Mouse (Mus musculus) midbrain, embryonic 15.5 days (tissue): Measurements from ENCODE around the gene Phactr1. TPM values are rescaled to one million over a fixed set of nuclear protein-coding genes. Genes with fewer than 3 reads are reported as not detected.

ENCODE experiments used
- ATAC-seq: fragments of 200-750 bp; cut with Nextera tagmentation; replicated peaks from 2 replicates; pipeline ENCODE4 v1.8.0; 2017; ENCODE audit warnings: moderate TSS enrichment
- H3K27ac ChIP-seq: fragments of 300-500 bp; sonication (generic); 2 replicates; pipeline ENCODE4 v1.5.1; 2015; ENCODE audit warnings: mild to moderate bottlenecking, inconsistent platforms
- H3K27me3 ChIP-seq: fragments of 300-500 bp; sonication (generic); replicated peaks from 2 replicates; pipeline ENCODE4 v1.6.1; 2015; ENCODE audit warnings: inconsistent platforms
- H3K36me3 ChIP-seq: fragments of 300-500 bp; sonication (generic); replicated peaks from 2 replicates; pipeline ENCODE4 v1.6.1; 2015; ENCODE audit warnings: inconsistent platforms
- H3K4me1 ChIP-seq: fragments of 300-500 bp; sonication (generic); 2 replicates; pipeline ENCODE4 v1.6.1; 2015; ENCODE audit warnings: inconsistent platforms
- H3K4me2 ChIP-seq: fragments of 300-500 bp; sonication (generic); 2 replicates; pipeline ENCODE4 v1.6.1; 2015; ENCODE audit warnings: inconsistent platforms, mild to moderate bottlenecking, moderate library complexity
- H3K4me3 ChIP-seq: fragments of 300-500 bp; sonication (generic); 2 replicates; pipeline ENCODE4 v1.5.1; 2015; ENCODE audit warnings: mild to moderate bottlenecking, inconsistent platforms
- H3K9ac ChIP-seq: fragments of 300-500 bp; sonication (generic); 2 replicates; pipeline ENCODE4 v1.6.1; 2015; ENCODE audit warnings: mild to moderate bottlenecking, inconsistent platforms
- H3K9me3 ChIP-seq: fragments of 300-500 bp; sonication (generic); 2 replicates; pipeline ENCODE4 v1.6.1; 2016; ENCODE audit warnings: inconsistent platforms
- WGBS: fragments of 180-500 bp; shearing (Covaris S2); methylation state at CpG from one replicate; pipeline ENCODE4 v1.1.7; 2015; ENCODE audit warnings: mixed read lengths; 5-methylcytosine and 5-hydroxymethylcytosine counted together
- polyA plus RNA-seq: library from polyadenylated mRNA; unstranded; fragments of >200 nt; fragmentation: Nextera tagmentation; extraction: Ambion mirVana; gene quantifications from 2 replicates; pipeline ENCODE4 v1.2.1, GENCODE M21; 2015

Phactr1 gene
- polyA plus RNA-seq, 1 experiment from 2014 or later: 62.1 TPM

DNA sequence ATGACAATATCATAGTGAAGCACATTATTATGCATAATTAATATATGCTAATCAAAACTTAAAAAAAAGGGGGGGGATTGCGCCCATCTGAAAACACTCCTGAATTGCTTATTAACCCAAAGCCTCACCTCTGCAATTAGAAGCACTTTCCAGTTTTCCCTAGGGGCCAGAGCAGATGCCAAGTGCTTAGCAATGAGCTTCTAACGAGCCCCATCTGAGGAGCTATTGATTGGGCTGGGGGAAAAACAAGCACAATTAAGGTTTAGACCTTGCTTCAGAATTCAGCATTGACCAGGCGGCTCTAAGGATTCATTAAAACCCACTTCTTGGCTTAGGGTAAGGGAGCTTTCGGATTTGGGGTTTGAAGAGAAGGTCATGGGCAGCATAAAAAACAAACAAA, 311.9 kb downstream of the Phactr1 start:
- 43% methylated on average over 4 of the region's 4 CpGs for WGBS
- Histone ChIP-seq H3K4me3 (no peak overlapping the region), H3K27ac (no peak overlapping the region), H3K9ac (no peak overlapping the region), H3K4me2 (no peak overlapping the region), H3K4me1 (no peaks in the 10 kb centered on the region), H3K27me3 (no peaks in the 10 kb centered on the region), H3K9me3 (no peaks in the 10 kb centered on the region), H3K36me3 (no peaks in the 10 kb centered on the region)
- ATAC-seq: peak; percentile 54; the same call in 1 of the 2 replicates

DNA sequence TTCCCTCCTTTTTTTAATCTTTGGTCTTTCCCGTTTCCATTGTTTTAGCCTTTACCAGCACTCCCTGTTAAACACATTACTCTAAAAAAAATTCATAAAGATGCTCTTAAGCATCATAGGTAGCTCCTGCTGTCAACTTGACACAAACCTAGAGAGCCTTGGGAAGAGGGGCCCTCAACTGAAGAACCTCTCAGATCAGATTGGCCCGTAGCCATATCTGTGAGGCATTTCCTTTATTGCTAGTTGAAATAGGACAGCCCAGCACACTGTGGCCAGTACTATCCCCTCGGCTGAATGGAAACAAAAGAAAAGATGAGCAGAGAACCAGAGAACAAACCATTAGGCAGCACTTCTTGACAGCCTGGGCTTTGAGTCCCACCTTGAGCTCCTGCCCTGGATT, 313.9 kb downstream of the Phactr1 start:
- H3K9me3 ChIP-seq: no peaks in the 10 kb centered on the region
- no peak overlapping the region for H3K4me3 ChIP-seq
- H3K27ac ChIP-seq: no peak overlapping the region
- no peak for ATAC-seq
- H3K4me2 ChIP-seq: no peak overlapping the region
- H3K36me3 ChIP-seq: no peaks in the 10 kb centered on the region
- H3K27me3 ChIP-seq: no peaks in the 10 kb centered on the region
- no peak overlapping the region for H3K9ac ChIP-seq
- 89% methylated on average over 3 of the region's 3 CpGs for WGBS
- H3K4me1 ChIP-seq: no peaks in the 10 kb centered on the region

DNA sequence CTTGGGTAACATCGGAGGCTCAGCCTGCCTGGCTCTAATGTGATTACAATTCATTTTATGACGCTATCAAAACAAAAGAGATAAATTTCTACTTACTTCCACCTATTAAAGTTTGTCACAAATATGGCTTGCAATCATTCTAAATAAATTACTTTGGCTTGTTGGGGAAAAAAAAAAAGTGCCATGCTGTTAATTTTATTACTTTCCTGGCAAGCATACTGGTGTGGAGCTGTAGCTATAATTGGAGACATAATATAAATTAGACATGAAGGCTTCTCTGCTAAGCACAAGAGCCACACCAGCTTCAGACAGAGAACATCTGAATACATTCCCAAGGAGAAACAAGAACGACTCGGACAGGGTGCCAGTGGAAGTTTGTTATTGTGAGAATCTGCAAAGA, 315.8 kb downstream of the Phactr1 start:
- Histone ChIP-seq H3K36me3 (no peaks in the 10 kb centered on the region), H3K4me2 (no peak overlapping the region), H3K9ac (no peak overlapping the region), H3K4me3 (no peak overlapping the region), H3K9me3 (no peaks in the 10 kb centered on the region), H3K27me3 (no peaks in the 10 kb centered on the region), H3K27ac (no peak overlapping the region), H3K4me1 (no peaks in the 10 kb centered on the region)
- ATAC-seq: no peak
- 71% methylated on average over 4 of the region's 4 CpGs for WGBS

- H3K36me3 ChIP-seq: no peaks in the 10 kb centered on the region
- no peak overlapping the region for H3K4me3 ChIP-seq
- H3K27ac ChIP-seq: no peak overlapping the region
- no peaks in the 10 kb centered on the region for H3K27me3 ChIP-seq
- H3K4me2 ChIP-seq: no peak overlapping the region
- 78% methylated on average over 3 of the region's 3 CpGs for WGBS
- no peak overlapping the region for H3K9ac ChIP-seq
- H3K9me3 ChIP-seq: no peaks in the 10 kb centered on the region
- no peak for ATAC-seq
- no peaks in the 10 kb centered on the region for H3K4me1 ChIP-seq
Measured at GRCm38 (mm10) chr13:42999287-42999686, 318.9 kb downstream of the Phactr1 start.

- 27% methylated on average over 3 of the region's 3 CpGs for WGBS
- Histone ChIP-seq H3K27ac (no peak overlapping the region), H3K4me2 (no peak overlapping the region), H3K27me3 (no peaks in the 10 kb centered on the region), H3K4me3 (no peak overlapping the region), H3K9ac (no peak overlapping the region), H3K4me1 (peaks cover 3% of the 10 kb centered on the region; the same call in 1 of the 2 replicates), H3K9me3 (no peaks in the 10 kb centered on the region), H3K36me3 (no peaks in the 10 kb centered on the region)
- no peak for ATAC-seq
Measured at GRCm38 (mm10) chr13:43005131-43005579, 324.7 kb downstream of the Phactr1 start.

GRCm38 (mm10) chr13:43008466-43008865, 328.0 kb downstream of the Phactr1 start:
- H3K4me2 ChIP-seq: no peak overlapping the region
- H3K9ac ChIP-seq: no peak overlapping the region
- ATAC-seq: no peak
- WGBS: 82% methylated on average over 5 of the region's 5 CpGs
- peaks cover 3% of the 10 kb centered on the region; the same call in 1 of the 2 replicates for H3K4me1 ChIP-seq
- H3K4me3 ChIP-seq: no peak overlapping the region
- no peak overlapping the region for H3K27ac ChIP-seq
- H3K36me3 ChIP-seq: no peaks in the 10 kb centered on the region
- H3K27me3 ChIP-seq: no peaks in the 10 kb centered on the region
- no peaks in the 10 kb centered on the region for H3K9me3 ChIP-seq

DNA sequence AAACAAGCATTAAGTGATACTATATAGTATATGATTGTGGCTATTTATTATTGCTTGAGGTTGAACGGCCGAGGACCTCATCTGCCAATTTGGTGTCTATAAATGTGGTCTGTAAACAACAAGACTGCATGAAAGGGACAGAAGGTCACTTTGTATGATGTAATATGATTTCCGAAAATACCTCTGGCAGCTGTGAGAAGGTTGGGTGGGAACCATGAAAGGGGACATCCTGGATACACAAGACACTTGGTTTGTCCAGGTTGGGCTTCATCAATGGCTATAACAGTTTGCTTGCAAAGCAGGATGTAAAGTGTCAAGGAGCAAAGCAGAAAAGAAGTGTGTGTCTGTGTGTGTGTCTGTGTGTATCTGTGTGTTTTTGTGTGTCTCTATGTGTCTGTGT, 329.2 kb downstream of the Phactr1 start:
- WGBS: 89% methylated on average over 3 of the region's 3 CpGs
- Histone ChIP-seq H3K36me3 (no peaks in the 10 kb centered on the region), H3K4me1 (peaks cover 3% of the 10 kb centered on the region; the same call in 1 of the 2 replicates), H3K9ac (no peak overlapping the region), H3K9me3 (no peaks in the 10 kb centered on the region), H3K4me3 (no peak overlapping the region), H3K27ac (no peak overlapping the region), H3K27me3 (no peaks in the 10 kb centered on the region), H3K4me2 (no peak overlapping the region)
- no peak for ATAC-seq

GRCm38 (mm10) chr13:43011516-43011915, 331.1 kb downstream of the Phactr1 start:
- H3K27ac ChIP-seq: no peak overlapping the region
- H3K4me1 ChIP-seq: no peaks in the 10 kb centered on the region
- H3K4me3 ChIP-seq: no peak overlapping the region
- no peaks in the 10 kb centered on the region for H3K36me3 ChIP-seq
- 36% methylated on average over 3 of the region's 3 CpGs for WGBS
- no peak for ATAC-seq
- no peak overlapping the region for H3K9ac ChIP-seq
- no peaks in the 10 kb centered on the region for H3K27me3 ChIP-seq
- H3K9me3 ChIP-seq: no peaks in the 10 kb centered on the region
- no peak overlapping the region for H3K4me2 ChIP-seq

- Histone ChIP-seq H3K36me3 (no peaks in the 10 kb centered on the region), H3K4me3 (no peak overlapping the region), H3K27me3 (no peaks in the 10 kb centered on the region), H3K4me2 (no peak overlapping the region), H3K4me1 (no peaks in the 10 kb centered on the region), H3K9me3 (no peaks in the 10 kb centered on the region), H3K9ac (no peak overlapping the region), H3K27ac (no peak overlapping the region)
- no peak for ATAC-seq
- 80% methylated on average over 4 of the region's 4 CpGs for WGBS
Measured at GRCm38 (mm10) chr13:43013984-43014383, 333.6 kb downstream of the Phactr1 start.

DNA sequence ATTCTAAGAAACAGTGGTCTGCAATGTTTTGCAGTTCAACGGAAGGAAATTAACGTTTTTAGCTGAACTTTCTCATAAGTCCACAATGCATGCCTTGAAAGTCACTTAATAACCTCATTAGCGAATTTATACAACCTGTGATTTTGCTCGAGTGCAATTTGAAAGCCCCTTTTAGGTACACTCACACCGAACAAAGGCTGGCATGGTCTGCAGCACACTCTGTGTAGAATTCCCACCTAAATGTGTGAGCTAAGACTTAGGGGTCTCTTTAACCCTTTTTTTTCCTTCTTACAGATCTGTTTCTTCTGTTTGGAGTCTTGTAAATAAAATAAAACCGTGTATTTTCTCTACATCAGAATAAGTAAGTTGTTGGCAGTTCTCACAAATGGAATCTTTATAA, 335.3 kb downstream of the Phactr1 start:
- H3K4me2 ChIP-seq: no peak overlapping the region
- no peak overlapping the region for H3K9ac ChIP-seq
- no peak overlapping the region for H3K27ac ChIP-seq
- no peaks in the 10 kb centered on the region for H3K36me3 ChIP-seq
- ATAC-seq: no peak
- H3K4me1 ChIP-seq: no peaks in the 10 kb centered on the region
- 63% methylated on average over 6 of the region's 6 CpGs for WGBS
- H3K27me3 ChIP-seq: no peaks in the 10 kb centered on the region
- H3K4me3 ChIP-seq: no peak overlapping the region
- no peaks in the 10 kb centered on the region for H3K9me3 ChIP-seq

DNA sequence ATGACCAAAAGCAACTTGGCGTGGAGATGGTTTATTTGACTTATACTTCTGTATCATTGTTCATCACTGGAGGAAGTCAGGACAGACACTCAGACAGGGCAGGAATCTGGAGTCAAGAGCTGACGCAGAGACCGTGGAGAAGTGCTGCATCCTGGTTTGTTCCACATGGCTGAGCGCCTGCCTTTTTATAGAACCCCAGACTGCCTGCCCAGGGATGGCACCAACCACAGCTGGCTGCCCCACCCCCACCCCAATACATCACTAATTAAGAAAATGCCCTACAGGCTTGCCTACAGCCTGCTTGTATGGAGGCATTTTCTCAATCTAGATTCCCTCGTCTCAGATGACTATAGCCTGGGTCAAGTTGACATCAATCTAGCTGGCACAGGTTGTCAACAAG, 338.4 kb downstream of the Phactr1 start:
- no peak overlapping the region for H3K9ac ChIP-seq
- no peaks in the 10 kb centered on the region for H3K9me3 ChIP-seq
- ATAC-seq: no peak
- H3K4me1 ChIP-seq: no peaks in the 10 kb centered on the region
- no peak overlapping the region for H3K4me2 ChIP-seq
- no peak overlapping the region for H3K27ac ChIP-seq
- no peak overlapping the region for H3K4me3 ChIP-seq
- WGBS: 67% methylated on average over 5 of the region's 5 CpGs
- no peaks in the 10 kb centered on the region for H3K36me3 ChIP-seq
- H3K27me3 ChIP-seq: no peaks in the 10 kb centered on the region

- no peak overlapping the region for H3K9ac ChIP-seq
- no peaks in the 10 kb centered on the region for H3K27me3 ChIP-seq
- no peaks in the 10 kb centered on the region for H3K9me3 ChIP-seq
- H3K4me1 ChIP-seq: no peaks in the 10 kb centered on the region
- ATAC-seq: no peak
- no peak overlapping the region for H3K27ac ChIP-seq
- H3K4me2 ChIP-seq: no peak overlapping the region
- no peaks in the 10 kb centered on the region for H3K36me3 ChIP-seq
- 83% methylated on average over 6 of the region's 6 CpGs for WGBS
- no peak overlapping the region for H3K4me3 ChIP-seq
Measured at GRCm38 (mm10) chr13:43021031-43021430, 340.6 kb downstream of the Phactr1 start.

DNA sequence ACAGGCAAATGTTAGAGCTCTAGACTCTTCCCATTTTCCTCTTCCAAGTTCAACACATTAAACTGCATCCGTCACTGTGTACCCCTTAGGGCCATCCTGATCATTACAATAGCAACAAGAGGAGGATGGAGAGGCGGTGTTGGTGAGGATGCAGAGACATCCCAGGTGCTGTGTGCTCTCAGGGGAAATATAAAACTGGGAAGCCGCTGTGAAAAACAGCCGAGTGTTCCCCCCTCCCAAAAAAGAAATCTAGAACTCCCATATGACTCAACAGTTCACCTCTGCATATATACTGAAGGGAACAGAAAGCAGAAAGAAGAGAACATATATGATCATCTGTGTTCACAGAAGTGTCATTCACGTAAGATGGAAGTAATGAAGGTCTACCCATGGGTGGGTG, 342.6 kb downstream of the Phactr1 start:
- no peaks in the 10 kb centered on the region for H3K9me3 ChIP-seq
- WGBS: 83% methylated on average over 5 of the region's 5 CpGs
- ATAC-seq: no peak

More for the DNA sequence above, 342.6 kb downstream of the Phactr1 start:
- no peak overlapping the region for H3K27ac ChIP-seq
- H3K4me3 ChIP-seq: no peak overlapping the region
- H3K9ac ChIP-seq: no peak overlapping the region
- H3K4me2 ChIP-seq: no peak overlapping the region
- no peaks in the 10 kb centered on the region for H3K27me3 ChIP-seq
- H3K4me1 ChIP-seq: no peaks in the 10 kb centered on the region
- no peaks in the 10 kb centered on the region for H3K36me3 ChIP-seq
